Mouse (Mus musculus) retina, postnatal 1 day (tissue): ENCODE results near the gene Gm43191.
"Not testable (repeated sequence)": the region's sequence is repeated elsewhere in the genome, so short reads cannot be mapped to it uniquely, and the experiment has no call there.

Experiments
- DNase-seq: peaks from one replicate; pipeline ENCODE4 v3.0.0-alpha.2; 2012

Gm43191 gene

GRCm38 (mm10) chr3:116661288-116661869 is 19.7 kb downstream of the Gm43191 start:
- DNase-seq, result no peak

GRCm38 (mm10) chr3:116659856-116660430 is 21.1 kb downstream of the Gm43191 start:
- DNase-seq, result no peak

- DNase-seq, result no peak
These were observed 22.0 kb downstream of the Gm43191 start for GRCm38 (mm10) chr3:116658928-116659565.

GRCm38 (mm10) chr3:116656184-116656965 is 24.7 kb downstream of the Gm43191 start:
- DNase-seq, result no peak

- DNase-seq, result not testable (repeated sequence)
These were observed 27.0 kb downstream of the Gm43191 start for GRCm38 (mm10) chr3:116654051-116654450.

- DNase-seq, result no peak
These were observed 27.6 kb downstream of the Gm43191 start for GRCm38 (mm10) chr3:116653278-116653945.

GRCm38 (mm10) chr3:116652033-116652446 is 29.0 kb downstream of the Gm43191 start:
- peak; percentile 30 for DNase-seq

GRCm38 (mm10) chr3:116650698-116651097 is 30.4 kb downstream of the Gm43191 start:
- DNase-seq, result no peak

GRCm38 (mm10) chr3:116648805-116649204 is 32.3 kb downstream of the Gm43191 start:
- no peak for DNase-seq

GRCm38 (mm10) chr3:116646387-116646786 is 34.7 kb downstream of the Gm43191 start:
- no peak for DNase-seq

GRCm38 (mm10) chr3:116642373-116642772 is 38.7 kb downstream of the Gm43191 start:
- DNase-seq, result no peak

GRCm38 (mm10) chr3:116641811-116642371 is 39.2 kb downstream of the Gm43191 start:
- DNase-seq, result no peak

- no peak for DNase-seq
These were observed 41.0 kb downstream of the Gm43191 start for GRCm38 (mm10) chr3:116640024-116640423.

- no peak for DNase-seq
These were observed 42.5 kb downstream of the Gm43191 start for GRCm38 (mm10) chr3:116638572-116638971.

- no peak for DNase-seq
These were observed 43.2 kb downstream of the Gm43191 start for GRCm38 (mm10) chr3:116637693-116638476.

GRCm38 (mm10) chr3:116635799-116636198 is 45.3 kb downstream of the Gm43191 start:
- no peak for DNase-seq

- DNase-seq, result no peak
These were observed 46.2 kb downstream of the Gm43191 start for GRCm38 (mm10) chr3:116634853-116635252.

GRCm38 (mm10) chr3:116634091-116634490 is 47.0 kb downstream of the Gm43191 start:
- no peak for DNase-seq

GRCm38 (mm10) chr3:116632971-116633370 is 48.1 kb downstream of the Gm43191 start:
- DNase-seq, result no peak

- no peak for DNase-seq
These were observed 49.6 kb downstream of the Gm43191 start for GRCm38 (mm10) chr3:116631459-116631858.

GRCm38 (mm10) chr3:116622641-116623040 is 58.4 kb downstream of the Gm43191 start:
- DNase-seq, result no peak
